Mouse (Mus musculus): ENCODE results near the gene Mpig6b. TPM values are rescaled to one million over a fixed set of nuclear protein-coding genes. Genes with fewer than 3 reads are reported as not detected.

Mpig6b gene
- polyA plus RNA-seq (2014; fragmentation: Nextera tagmentation; extraction: Ambion mirVana) = 0.11 and 0.21 TPM in 2 replicates

DNA sequence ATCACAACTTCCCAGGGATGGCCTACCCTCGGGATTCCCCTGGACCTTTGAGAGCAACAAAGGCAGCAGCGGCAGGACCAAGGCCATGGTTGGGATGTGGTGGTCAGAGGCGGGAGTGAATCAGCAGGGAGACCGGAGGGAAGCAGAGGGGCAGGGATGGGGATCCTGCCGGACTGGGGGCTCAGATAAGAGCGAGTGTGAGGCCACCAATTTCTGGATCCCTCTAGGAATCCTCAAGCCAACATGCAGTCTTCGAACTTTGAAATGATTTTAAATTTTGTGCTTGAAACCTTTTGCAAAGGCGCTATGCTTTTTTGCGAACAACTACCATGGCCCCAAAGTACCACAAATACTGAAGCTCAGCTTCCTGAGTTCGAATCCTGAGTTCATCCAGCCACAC lies at the start of gene Mpig6b:
Gene Mpig6b (minus strand): TSS at position 101 of the 400 bp plus-strand sequence.
- 46% methylated on average over 10 of the region's 10 CpGs for WGBS
- Histone ChIP-seq H3K36me3 (ENCODE audit: control insufficient read depth, insufficient read depth, low read length) (peaks cover 19% of the 10 kb centered on the region), H3K4me1 (ENCODE audit: control insufficient read depth, insufficient read depth, low read length) (0 out of 2 replicates have a peak, but pooled peaks cover 4% of the 10 kb centered on the region), H3K4me3 (replicated peaks; ENCODE audit: low read depth, low read length) (peak within 1 kb of the TSS; percentile 19), H3K9me3 (ENCODE audit: control insufficient read depth, low read length) (no peaks in the 10 kb centered on the region), H3K4me2 (ENCODE audit: low read length) (peak within 1 kb of the TSS; percentile 42), H3K9ac (replicated peaks; ENCODE audit: low read length) (no peak within 1 kb of the TSS), H3K27me3 (ENCODE audit: control insufficient read depth, insufficient read depth, low read length) (peaks cover 18% of the 10 kb centered on the region; the same call in 1 of the 2 replicates), H3K27ac (replicated peaks; ENCODE audit: low read depth, low read length) (no peak within 1 kb of the TSS)
- DNase-seq = no peak
- no peak for ATAC-seq (ENCODE audit: low FRiP score, low TSS enrichment)

GRCm38 (mm10) chr17:35115046-35116019 lies 49.3 kb upstream of the Mpig6b start, which contains the start of gene Ly6g5b:
TSS of gene Ly6g5b (minus strand) at chr17:35115428.
- ATAC-seq (ENCODE audit: low FRiP score, low TSS enrichment) = no peak
- 88% methylated on average over 8 of the region's 8 CpGs for WGBS

GRCm38 (mm10) chr17:35111774-35112173 lies 45.8 kb upstream of the Mpig6b start:
- ATAC-seq (ENCODE audit: low FRiP score, low TSS enrichment) = no peak

More at GRCm38 (mm10) chr17:35115046-35116019, 49.3 kb upstream of the Mpig6b start, which contains the start of gene Ly6g5b:
- H3K4me3 ChIP-seq (replicated peaks; ENCODE audit: low read depth, low read length) = no peak within 1 kb of the TSS
- no peak within 1 kb of the TSS for H3K9ac ChIP-seq (replicated peaks; ENCODE audit: low read length)
- H3K27ac ChIP-seq (replicated peaks; ENCODE audit: low read depth, low read length) = no peak within 1 kb of the TSS
- peak; percentile 21 for DNase-seq
- no peak within 1 kb of the TSS for H3K4me2 ChIP-seq (ENCODE audit: low read length)
- H3K4me1 ChIP-seq (ENCODE audit: control insufficient read depth, insufficient read depth, low read length) = peaks cover 3% of the 10 kb centered on the region
- no peaks in the 10 kb centered on the region for H3K9me3 ChIP-seq (ENCODE audit: control insufficient read depth, low read length)
- H3K27me3 ChIP-seq (ENCODE audit: control insufficient read depth, insufficient read depth, low read length) = no peaks in the 10 kb centered on the region
- H3K36me3 ChIP-seq (ENCODE audit: control insufficient read depth, insufficient read depth, low read length) = peaks cover 58% of the 10 kb centered on the region

GRCm38 (mm10) chr17:35108097-35108496 lies 42.1 kb upstream of the Mpig6b start, which contains the start of gene Ly6g5c:
TSS of gene Ly6g5c (plus strand) at chr17:35108279.
- Histone ChIP-seq H3K27ac (replicated peaks; ENCODE audit: low read depth, low read length) (no peak within 1 kb of the TSS), H3K27me3 (ENCODE audit: control insufficient read depth, insufficient read depth, low read length) (no peaks in the 10 kb centered on the region), H3K9ac (replicated peaks; ENCODE audit: low read length) (no peak within 1 kb of the TSS), H3K9me3 (ENCODE audit: control insufficient read depth, low read length) (no peaks in the 10 kb centered on the region), H3K4me3 (replicated peaks; ENCODE audit: low read depth, low read length) (no peak within 1 kb of the TSS), H3K4me2 (ENCODE audit: low read length) (no peak within 1 kb of the TSS), H3K36me3 (ENCODE audit: control insufficient read depth, insufficient read depth, low read length) (peaks cover 19% of the 10 kb centered on the region), H3K4me1 (ENCODE audit: control insufficient read depth, insufficient read depth, low read length) (0 out of 2 replicates have a peak, but pooled peaks cover 3% of the 10 kb centered on the region)
- 82% methylated on average over 6 of the region's 6 CpGs for WGBS
- DNase-seq = no peak
- no peak for ATAC-seq (ENCODE audit: low FRiP score, low TSS enrichment)

More at GRCm38 (mm10) chr17:35111774-35112173, 45.8 kb upstream of the Mpig6b start:
- Histone ChIP-seq H3K9me3 (ENCODE audit: control insufficient read depth, low read length) (no peaks in the 10 kb centered on the region), H3K4me2 (ENCODE audit: low read length) (no peak overlapping the region), H3K36me3 (ENCODE audit: control insufficient read depth, insufficient read depth, low read length) (peaks cover 30% of the 10 kb centered on the region), H3K27me3 (ENCODE audit: control insufficient read depth, insufficient read depth, low read length) (no peaks in the 10 kb centered on the region), H3K4me3 (replicated peaks; ENCODE audit: low read depth, low read length) (no peak overlapping the region), H3K9ac (replicated peaks; ENCODE audit: low read length) (no peak overlapping the region), H3K4me1 (ENCODE audit: control insufficient read depth, insufficient read depth, low read length) (no peaks in the 10 kb centered on the region), H3K27ac (replicated peaks; ENCODE audit: low read depth, low read length) (no peak overlapping the region)
- no peak for DNase-seq
- WGBS = 73% methylated on average over 9 of the region's 9 CpGs

GRCm38 (mm10) chr17:35106522-35106921 lies 40.5 kb upstream of the Mpig6b start:
- no peak overlapping the region for H3K27ac ChIP-seq (replicated peaks; ENCODE audit: low read depth, low read length)
- no peak overlapping the region for H3K4me3 ChIP-seq (replicated peaks; ENCODE audit: low read depth, low read length)
- peaks cover 34% of the 10 kb centered on the region for H3K36me3 ChIP-seq (ENCODE audit: control insufficient read depth, insufficient read depth, low read length)
- ATAC-seq (ENCODE audit: low FRiP score, low TSS enrichment) (no peak), DNase-seq (peak; percentile 39)
- WGBS = 66% methylated on average over 3 of the region's 3 CpGs
- H3K4me1 ChIP-seq (ENCODE audit: control insufficient read depth, insufficient read depth, low read length) = 0 out of 2 replicates have a peak, but pooled peaks cover 3% of the 10 kb centered on the region
- no peaks in the 10 kb centered on the region for H3K27me3 ChIP-seq (ENCODE audit: control insufficient read depth, insufficient read depth, low read length)
- H3K4me2 ChIP-seq (ENCODE audit: low read length) = peak overlapping the region; percentile 28
- H3K9me3 ChIP-seq (ENCODE audit: control insufficient read depth, low read length) = no peaks in the 10 kb centered on the region
- H3K9ac ChIP-seq (replicated peaks; ENCODE audit: low read length) = no peak overlapping the region

- Histone ChIP-seq H3K27ac (replicated peaks; ENCODE audit: low read depth, low read length) (no peak overlapping the region), H3K9me3 (ENCODE audit: control insufficient read depth, low read length) (no peaks in the 10 kb centered on the region), H3K9ac (replicated peaks; ENCODE audit: low read length) (peak overlapping the region; percentile 39; the same call in 1 of the 2 replicates), H3K4me2 (ENCODE audit: low read length) (peak overlapping the region; percentile 28), H3K4me3 (replicated peaks; ENCODE audit: low read depth, low read length) (no peak overlapping the region), H3K27me3 (ENCODE audit: control insufficient read depth, insufficient read depth, low read length) (no peaks in the 10 kb centered on the region), H3K36me3 (ENCODE audit: control insufficient read depth, insufficient read depth, low read length) (peaks cover 41% of the 10 kb centered on the region), H3K4me1 (ENCODE audit: control insufficient read depth, insufficient read depth, low read length) (0 out of 2 replicates have a peak, but pooled peaks cover 3% of the 10 kb centered on the region)
- DNase-seq = peak; percentile 70
- WGBS = 18% methylated on average over 13 of the region's 13 CpGs
- ATAC-seq (ENCODE audit: low FRiP score, low TSS enrichment) = no peak
Measured at GRCm38 (mm10) chr17:35105740-35106389, 39.9 kb upstream of the Mpig6b start.

DNA sequence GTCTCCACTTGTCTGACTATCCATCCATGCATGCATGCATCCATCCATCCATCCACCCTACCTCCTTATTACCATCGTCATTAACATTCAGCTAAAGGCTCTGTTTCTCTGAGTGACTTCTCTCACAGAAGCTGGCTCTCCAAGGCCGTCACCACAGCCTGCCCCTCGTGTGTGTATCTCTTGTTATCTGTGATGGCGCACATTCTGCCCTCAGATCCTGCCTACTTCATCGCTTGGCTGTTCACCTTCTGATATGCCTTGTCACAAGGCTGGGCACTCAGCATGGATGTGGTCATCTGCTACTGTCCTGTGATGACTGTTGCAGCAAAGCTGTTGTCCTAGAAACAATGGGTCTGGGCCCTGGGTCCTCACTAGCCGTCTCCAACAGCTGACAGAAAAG lies 38.8 kb upstream of the Mpig6b start:
- Histone ChIP-seq H3K4me3 (replicated peaks; ENCODE audit: low read depth, low read length) (no peak overlapping the region), H3K4me2 (ENCODE audit: low read length) (no peak overlapping the region), H3K27ac (replicated peaks; ENCODE audit: low read depth, low read length) (no peak overlapping the region), H3K9me3 (ENCODE audit: control insufficient read depth, low read length) (no peaks in the 10 kb centered on the region), H3K36me3 (ENCODE audit: control insufficient read depth, insufficient read depth, low read length) (peaks cover 52% of the 10 kb centered on the region), H3K9ac (replicated peaks; ENCODE audit: low read length) (no peak overlapping the region), H3K27me3 (ENCODE audit: control insufficient read depth, insufficient read depth, low read length) (no peaks in the 10 kb centered on the region), H3K4me1 (ENCODE audit: control insufficient read depth, insufficient read depth, low read length) (0 out of 2 replicates have a peak, but pooled peaks cover 3% of the 10 kb centered on the region)
- DNase-seq (no peak), ATAC-seq (ENCODE audit: low FRiP score, low TSS enrichment) (no peak)
- WGBS = 71% methylated on average over 6 of the region's 6 CpGs

- Histone ChIP-seq H3K27me3 (ENCODE audit: control insufficient read depth, insufficient read depth, low read length) (no peaks in the 10 kb centered on the region), H3K9me3 (ENCODE audit: control insufficient read depth, low read length) (no peaks in the 10 kb centered on the region), H3K36me3 (ENCODE audit: control insufficient read depth, insufficient read depth, low read length) (peaks cover 59% of the 10 kb centered on the region), H3K4me3 (replicated peaks; ENCODE audit: low read depth, low read length) (no peak overlapping the region), H3K27ac (replicated peaks; ENCODE audit: low read depth, low read length) (no peak overlapping the region), H3K9ac (replicated peaks; ENCODE audit: low read length) (no peak overlapping the region), H3K4me1 (ENCODE audit: control insufficient read depth, insufficient read depth, low read length) (0 out of 2 replicates have a peak, but pooled peaks cover 3% of the 10 kb centered on the region), H3K4me2 (ENCODE audit: low read length) (no peak overlapping the region)
- no peak for ATAC-seq (ENCODE audit: low FRiP score, low TSS enrichment)
- 93% methylated on average over 7 of the region's 7 CpGs for WGBS
- DNase-seq = no peak
Measured at GRCm38 (mm10) chr17:35104079-35104478, 38.1 kb upstream of the Mpig6b start.

Data from midbrain, embryonic 14.5 days (tissue).